Mouse (Mus musculus) MN1 (cell line): ENCODE results near the gene Topbp1.
A peak's percentile ranks its signal among the peaks of the same experiment; 100 is the strongest.

Source experiments
- DNase-seq: peaks from one replicate; pipeline ENCODE4 v3.0.0-alpha.2; 2016; ENCODE audit warnings: low spot score

Gene Topbp1

GRCm38 (mm10) chr9:103304927-103305326 lies at the start of gene Topbp1, which contains the start of gene 1300017J02Rik:
TSS of gene Topbp1 (plus strand) at chr9:103305215.
TSS of gene 1300017J02Rik (minus strand) at chr9:103305082.
- peak; percentile 92 for DNase-seq

GRCm38 (mm10) chr9:103265778-103266177 lies 39.2 kb upstream of the Topbp1 start:
- no peak for DNase-seq

- DNase-seq = no peak
Observed at GRCm38 (mm10) chr9:103271104-103271503, 33.9 kb upstream of the Topbp1 start.

GRCm38 (mm10) chr9:103274819-103275218 lies 30.2 kb upstream of the Topbp1 start:
- DNase-seq = no peak

GRCm38 (mm10) chr9:103275676-103276075 lies 29.3 kb upstream of the Topbp1 start:
- DNase-seq = no peak

GRCm38 (mm10) chr9:103276876-103277275 lies 28.1 kb upstream of the Topbp1 start:
- no peak for DNase-seq

- DNase-seq = no peak
Observed at GRCm38 (mm10) chr9:103286396-103286795, 18.6 kb upstream of the Topbp1 start.

GRCm38 (mm10) chr9:103286901-103287422 lies 18.1 kb upstream of the Topbp1 start:
- DNase-seq = no peak

GRCm38 (mm10) chr9:103287840-103288488 lies 17.1 kb upstream of the Topbp1 start:
- DNase-seq = no peak

- DNase-seq = no peak
Observed at GRCm38 (mm10) chr9:103288489-103289180, 16.4 kb upstream of the Topbp1 start.

- no peak for DNase-seq
Observed at GRCm38 (mm10) chr9:103294507-103294906, 10.5 kb upstream of the Topbp1 start.

- no peak for DNase-seq
Observed at GRCm38 (mm10) chr9:103301086-103301485, 3.9 kb upstream of the Topbp1 start.

- DNase-seq = no peak
Observed at GRCm38 (mm10) chr9:103302239-103302638, 2.8 kb upstream of the Topbp1 start.

GRCm38 (mm10) chr9:103302666-103303065 lies 2.3 kb upstream of the Topbp1 start:
- peak; percentile 35 for DNase-seq

GRCm38 (mm10) chr9:103305332-103306041 lies 472 bp downstream of the Topbp1 start:
- peak; percentile 71 for DNase-seq

- no peak for DNase-seq
Observed at GRCm38 (mm10) chr9:103309832-103310231, 4.8 kb downstream of the Topbp1 start.

GRCm38 (mm10) chr9:103324678-103325077 lies 19.7 kb downstream of the Topbp1 start:
- peak; percentile 6 for DNase-seq

GRCm38 (mm10) chr9:103326449-103326848 lies 21.4 kb downstream of the Topbp1 start:
- DNase-seq = no peak

- no peak for DNase-seq
Observed at GRCm38 (mm10) chr9:103332663-103333062, 27.6 kb downstream of the Topbp1 start.

- no peak for DNase-seq
Observed at GRCm38 (mm10) chr9:103336912-103337311, 31.9 kb downstream of the Topbp1 start.

GRCm38 (mm10) chr9:103347045-103347444 lies 42.0 kb downstream of the Topbp1 start:
- DNase-seq = no peak

GRCm38 (mm10) chr9:103347996-103348490 lies 43.0 kb downstream of the Topbp1 start:
- DNase-seq = no peak
